Mouse (Mus musculus) liver, adult 2 months (tissue): ENCODE measurements around the gene Nkpd1.

Experiments used
- CTCF ChIP-seq: fragments of 200-500 bp; IDR thresholded peaks from 2 replicates; pipeline ENCODE4 v1.5.1; 2011; ENCODE audit warnings: low read depth, low read length, control low read depth
- POLR2A ChIP-seq: fragments of 200-500 bp; IDR thresholded peaks from 2 replicates; pipeline ENCODE4 v1.6.1; 2011; ENCODE audit warnings: low read length, control low read depth; ENCODE audit not compliant: insufficient read depth; ENCODE audit errors: extremely low read depth

- TF ChIP-seq POLR2A, result no peak
- no peak for TF ChIP-seq CTCF
These were observed 5.3 kb upstream of the Nkpd1 start for GRCm38 (mm10) chr7:19512353-19512752.
